Mouse (Mus musculus): ENCODE data around the gene Sc5d. TPM values are rescaled to one million over a fixed set of nuclear protein-coding genes. Genes with fewer than 3 reads are reported as not detected.

Gene Sc5d
- polyA plus RNA-seq, 1 experiment from 2014 or later, result 33.7 TPM

- Histone ChIP-seq H3K27me3 (no peaks in the 10 kb centered on the region), H3K9me3 (no peaks in the 10 kb centered on the region), H3K36me3 (no peaks in the 10 kb centered on the region), H3K9ac (no peak overlapping the region), H3K4me2 (no peak overlapping the region), H3K27ac (no peak overlapping the region), H3K4me3 (no peak overlapping the region), H3K4me1 (peaks cover 9% of the 10 kb centered on the region)
- no peak for ATAC-seq (ENCODE audit: borderline replicate concordance, extremely low read depth, low FRiP score, low TSS enrichment)
- 57% methylated on average over 1 of the region's 1 CpGs for WGBS
These were observed 50.9 kb downstream of the Sc5d start for GRCm38 (mm10) chr9:42213142-42213541.

GRCm38 (mm10) chr9:42209666-42210065 is 54.4 kb downstream of the Sc5d start:
- Histone ChIP-seq H3K27ac (no peak overlapping the region), H3K4me3 (no peak overlapping the region), H3K9ac (no peak overlapping the region), H3K9me3 (no peaks in the 10 kb centered on the region), H3K4me1 (peaks cover 17% of the 10 kb centered on the region), H3K36me3 (no peaks in the 10 kb centered on the region), H3K4me2 (no peak overlapping the region), H3K27me3 (no peaks in the 10 kb centered on the region)
- no peak for ATAC-seq (ENCODE audit: borderline replicate concordance, extremely low read depth, low FRiP score, low TSS enrichment)
- 71% methylated on average over 6 of the region's 6 CpGs for WGBS

GRCm38 (mm10) chr9:42208463-42208862 is 55.6 kb downstream of the Sc5d start:
- Histone ChIP-seq H3K27ac (no peak overlapping the region), H3K9me3 (no peaks in the 10 kb centered on the region), H3K36me3 (no peaks in the 10 kb centered on the region), H3K4me3 (no peak overlapping the region), H3K27me3 (no peaks in the 10 kb centered on the region), H3K4me1 (peaks cover 17% of the 10 kb centered on the region), H3K9ac (no peak overlapping the region), H3K4me2 (no peak overlapping the region)
- 37% methylated on average over 5 of the region's 5 CpGs for WGBS
- peak; percentile 46; the same call in 1 of the 2 replicates for ATAC-seq (ENCODE audit: borderline replicate concordance, extremely low read depth, low FRiP score, low TSS enrichment)

- Histone ChIP-seq H3K27me3 (no peaks in the 10 kb centered on the region), H3K27ac (peak overlapping the region; percentile 77), H3K9me3 (no peaks in the 10 kb centered on the region), H3K36me3 (no peaks in the 10 kb centered on the region), H3K4me3 (no peak overlapping the region), H3K9ac (no peak overlapping the region), H3K4me2 (no peak overlapping the region), H3K4me1 (peaks cover 17% of the 10 kb centered on the region)
- WGBS, result 40% methylated on average over 1 of the region's 1 CpGs
- peak; percentile 85 for ATAC-seq (ENCODE audit: borderline replicate concordance, extremely low read depth, low FRiP score, low TSS enrichment)
These were observed 57.3 kb downstream of the Sc5d start for GRCm38 (mm10) chr9:42206750-42207149.

GRCm38 (mm10) chr9:42202271-42202670 is 61.8 kb downstream of the Sc5d start:
- Histone ChIP-seq H3K4me2 (no peak overlapping the region), H3K9me3 (no peaks in the 10 kb centered on the region), H3K36me3 (no peaks in the 10 kb centered on the region), H3K27ac (no peak overlapping the region), H3K4me3 (no peak overlapping the region), H3K4me1 (peaks cover 15% of the 10 kb centered on the region), H3K27me3 (no peaks in the 10 kb centered on the region), H3K9ac (no peak overlapping the region)
- no peak for ATAC-seq (ENCODE audit: borderline replicate concordance, extremely low read depth, low FRiP score, low TSS enrichment)
- WGBS, result 88% methylated on average over 5 of the region's 5 CpGs

Other genes with a start within 250 kb of the Sc5d start
- gene Sorl1, start 140.0 kb downstream of the Sc5d start, polyA plus RNA-seq (2015; fragmentation: Nextera tagmentation; extraction: Ambion mirVana), result 13.4 and 14.9 TPM in 2 replicates
- gene Tecta, start 135.7 kb upstream of the Sc5d start, polyA plus RNA-seq (2015; fragmentation: Nextera tagmentation; extraction: Ambion mirVana), result 0.04 TPM in 1 of 2 replicates, not detected in the other
- gene Tbcel, start 243.6 kb upstream of the Sc5d start, polyA plus RNA-seq (2015; fragmentation: Nextera tagmentation; extraction: Ambion mirVana), result 3.9 and 4.5 TPM in 2 replicates

Data from lung, embryonic 15.5 days (tissue).